Comparison of ENCODE assay signal across 8 mouse cellular contexts in the genomic region with DNA sequence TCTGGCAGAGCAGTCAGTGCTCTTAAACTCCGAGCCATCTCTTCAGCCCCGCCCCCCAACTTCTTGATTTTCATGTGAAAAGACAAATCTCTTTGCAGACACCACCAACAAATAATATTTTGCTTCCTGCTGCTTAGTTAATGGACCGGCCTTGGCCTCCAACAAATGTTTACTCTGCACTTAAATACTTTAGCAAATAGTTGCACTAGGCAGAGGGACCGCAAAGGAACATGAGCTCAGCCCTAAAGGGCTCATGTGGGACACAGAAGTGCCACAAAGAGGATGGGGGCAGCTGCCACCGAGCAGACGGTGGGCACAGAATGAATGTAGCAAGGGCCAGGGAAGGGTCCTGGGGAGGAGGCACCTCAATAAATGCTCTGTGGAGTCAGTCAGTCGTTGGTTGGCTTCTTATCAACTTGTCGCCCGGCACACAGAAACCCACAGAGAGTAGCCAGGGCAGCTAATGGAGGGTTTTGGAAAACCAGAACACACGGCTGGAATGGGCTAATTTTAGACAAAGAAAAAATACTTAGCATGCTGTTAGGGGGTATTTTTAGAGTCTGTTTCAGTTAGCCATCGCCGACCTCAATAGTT. TPM values are rescaled to one million over a fixed set of nuclear protein-coding genes. Genes with fewer than 3 reads are reported as not detected.
DNase-seq lines count a peak whose midpoint lies in the region; ATAC-seq and TF ChIP-seq lines count a peak whose summit lies in the region.

No protein-coding gene starts in this region.

- WGBS in hindbrain, embryonic 15.5 days = 40% methylated on average over 12 of the region's 12 CpGs

- no peak for TF ChIP-seq POLR2A in brain, embryonic 14.5 days (IDR thresholded peaks at IDR 0.05; ENCODE audit: borderline replicate concordance, extremely low read depth, insufficient read depth, insufficient read length, poor library complexity, severe bottlenecking)

- peaks cover 41% of the 10 kb centered on the region for H3K4me1 ChIP-seq in hindbrain, embryonic 15.5 days (replicated peaks)

- no peak for DNase-seq in gastrocnemius, adult 2 months
- DNase-seq in gastrocnemius, postnatal 10 days = no peak
- DNase-seq in brain, embryonic 14.5 days (ENCODE audit: low read depth) = peak; percentile 53
- peak; percentile 69 for DNase-seq in lung, postnatal 14 days
- no peak for DNase-seq in Muller cell, postnatal 12 days (ENCODE audit: inconsistent ontology term)
- no peak for DNase-seq in yolk sac, embryonic 10.5 days (ENCODE audit: low spot score)
- no peak for DNase-seq in layer of hippocampus, adult 18-20 months (ENCODE audit: low spot score in 2 of 2)

- no peak overlapping the region for H3K4me2 ChIP-seq in hindbrain, embryonic 15.5 days

- H3K9ac ChIP-seq in hindbrain, embryonic 15.5 days = no peak overlapping the region

- H3K4me3 ChIP-seq in gastrocnemius, adult 2 months = peak overlapping the region; percentile 56
- H3K4me3 ChIP-seq in hindbrain, embryonic 15.5 days = no peak overlapping the region

- peak overlapping the region; percentile 86 for H3K27ac ChIP-seq in gastrocnemius, adult 2 months
- H3K27ac ChIP-seq in hindbrain, embryonic 15.5 days (replicated peaks) = peak overlapping the region; percentile 75

- peak; percentile 60 for ATAC-seq in hindbrain, embryonic 15.5 days (ENCODE audit: low FRiP score, low read depth)

- H3K36me3 ChIP-seq in hindbrain, embryonic 15.5 days = no peaks in the 10 kb centered on the region

- H3K27me3 ChIP-seq in hindbrain, embryonic 15.5 days = no peaks in the 10 kb centered on the region

- TF ChIP-seq CTCF in gastrocnemius, adult 2 months (IDR thresholded peaks at IDR 0.05) = no peak
- no peak for TF ChIP-seq CTCF in brain, embryonic 14.5 days (IDR thresholded peaks at IDR 0.05; ENCODE audit: borderline replicate concordance, extremely low read depth, insufficient read depth, insufficient read length)

- H3K9me3 ChIP-seq in hindbrain, embryonic 15.5 days = no peaks in the 10 kb centered on the region

- intact Hi-C loops in gastrocnemius, adult 2 months (cut with DNase I) = no loop called here

RNA-seq across cellular contexts. Expression of gene Rassf3, which starts 44.0 kb away (rescaled TPM):
- 10 to 100 TPM; 29.2 to 47.3 TPM for total RNA-seq in gastrocnemius, adult 2 months (2021)
- 10 to 100 TPM; 53.4 to 54.4 TPM for total RNA-seq in gastrocnemius, postnatal 10 days (2021)
- 5.4 and 7.3 TPM in 2 replicates for polyA plus RNA-seq in brain, embryonic 14.5 days (2012; rRNA removed)
- polyA plus RNA-seq in hindbrain, embryonic 15.5 days (2015; fragmentation: Nextera tagmentation; extraction: Ambion mirVana) = 5.1 TPM in 2 replicates
- total RNA-seq in layer of hippocampus, adult 18-20 months (2021) = 1 to 10 TPM; 9.6 to 9.8 TPM

Comparison
In these comparisons a context has a peak if more than half of its experiments do, and no peak if none do; other contexts are left out.
1. DNase-seq: peak in brain, embryonic 14.5 days (single experiment) and lung, postnatal 14 days (single experiment); none in gastrocnemius, adult 2 months (single experiment), gastrocnemius, postnatal 10 days (single experiment), Muller cell, postnatal 12 days (single experiment), yolk sac, embryonic 10.5 days (single experiment) and layer of hippocampus, adult 18-20 months (0 of 2).